Mouse (Mus musculus) neural tube, embryonic 13.5 days (tissue): ENCODE results near the gene Pfn1. TPM values are rescaled to one million over a fixed set of nuclear protein-coding genes. Genes with fewer than 3 reads are reported as not detected.

Experiments
- ATAC-seq: fragments of 200-750 bp; cut with Nextera tagmentation; 2 replicates; pipeline ENCODE4 v1.8.0; 2017; ENCODE audit warnings: low read depth, mild to moderate bottlenecking, moderate TSS enrichment, moderate library complexity
- H3K27ac ChIP-seq: fragments of 300-500 bp; sonication (generic); replicated peaks from 2 replicates; pipeline ENCODE4 v1.5.1; 2015; ENCODE audit warnings: moderate library complexity, mild to moderate bottlenecking, inconsistent platforms
- H3K27me3 ChIP-seq: fragments of 300-500 bp; sonication (generic); 2 replicates; pipeline ENCODE4 v1.6.1; 2015; ENCODE audit warnings: mild to moderate bottlenecking, inconsistent platforms
- H3K36me3 ChIP-seq: fragments of 300-500 bp; sonication (generic); 2 replicates; pipeline ENCODE4 v1.6.1; 2015; ENCODE audit warnings: mild to moderate bottlenecking, inconsistent platforms
- H3K4me1 ChIP-seq: fragments of 300-500 bp; sonication (generic); replicated peaks from 2 replicates; pipeline ENCODE4 v1.6.1; 2015; ENCODE audit warnings: inconsistent platforms
- H3K4me2 ChIP-seq: fragments of 300-500 bp; sonication (generic); 2 replicates; pipeline ENCODE4 v1.6.1; 2015; ENCODE audit warnings: inconsistent platforms, mild to moderate bottlenecking, moderate library complexity
- H3K4me3 ChIP-seq: fragments of 300-500 bp; sonication (generic); 2 replicates; pipeline ENCODE4 v1.5.1; 2015; ENCODE audit warnings: mild to moderate bottlenecking, inconsistent platforms
- H3K9ac ChIP-seq: fragments of 300-500 bp; sonication (generic); 2 replicates; pipeline ENCODE4 v1.6.1; 2015; ENCODE audit warnings: moderate library complexity, mild to moderate bottlenecking, inconsistent platforms
- H3K9me3 ChIP-seq: fragments of 300-500 bp; sonication (generic); 2 replicates; pipeline ENCODE4 v1.6.1; 2016; ENCODE audit warnings: inconsistent platforms
- WGBS: fragments of 180-500 bp; shearing (Covaris S2); methylation state at CpG from one replicate; pipeline ENCODE4 v1.1.7; 2015; 5-methylcytosine and 5-hydroxymethylcytosine counted together
- polyA plus RNA-seq: library from polyadenylated mRNA; unstranded; fragments of >200 nt; fragmentation: Nextera tagmentation; extraction: Ambion mirVana; gene quantifications from 2 replicates; pipeline ENCODE4 v1.2.1, GENCODE M21; 2015

Gene Pfn1
- polyA plus RNA-seq = 970 and 979 TPM in 2 replicates

- under 1% methylated on average over 56 of the region's 61 CpGs for WGBS
- H3K36me3 ChIP-seq = peaks cover 35% of the 10 kb centered on the region
- peak within 1 kb of the TSS; percentile 100 for H3K4me3 ChIP-seq
- ATAC-seq = peak; percentile 64
- H3K4me1 ChIP-seq = peaks cover 54% of the 10 kb centered on the region
- peak within 1 kb of the TSS; percentile 98 for H3K9ac ChIP-seq
- H3K4me2 ChIP-seq = peak within 1 kb of the TSS; percentile 92
- peak within 1 kb of the TSS; percentile 98 for H3K27ac ChIP-seq
- no peaks in the 10 kb centered on the region for H3K9me3 ChIP-seq
- no peaks in the 10 kb centered on the region for H3K27me3 ChIP-seq
These were observed at the start of gene Pfn1 for GRCm38 (mm10) chr11:70654198-70654922. Gene Pfn1 (minus strand): TSS chr11:70654644.

- WGBS = 81% methylated on average over 6 of the region's 6 CpGs
- Histone ChIP-seq H3K27me3 (no peaks in the 10 kb centered on the region), H3K9ac (peak overlapping the region; percentile 94), H3K9me3 (no peaks in the 10 kb centered on the region), H3K4me3 (no peak overlapping the region), H3K4me1 (peaks cover 28% of the 10 kb centered on the region), H3K4me2 (no peak overlapping the region), H3K36me3 (peaks cover 46% of the 10 kb centered on the region), H3K27ac (no peak overlapping the region)
- ATAC-seq = no peak
These were observed 48.3 kb upstream of the Pfn1 start for GRCm38 (mm10) chr11:70702781-70703180.

- peak overlapping the region; percentile 89 for H3K4me2 ChIP-seq
- no peaks in the 10 kb centered on the region for H3K27me3 ChIP-seq
These were observed 47.7 kb upstream of the Pfn1 start for GRCm38 (mm10) chr11:70701984-70702733.

GRCm38 (mm10) chr11:70701221-70701955, 46.9 kb upstream of the Pfn1 start:
- Histone ChIP-seq H3K36me3 (peaks cover 33% of the 10 kb centered on the region), H3K4me1 (peaks cover 28% of the 10 kb centered on the region), H3K9me3 (no peaks in the 10 kb centered on the region), H3K27ac (no peak overlapping the region), H3K4me2 (peak overlapping the region; percentile 89), H3K27me3 (no peaks in the 10 kb centered on the region), H3K4me3 (peak overlapping the region; percentile 89), H3K9ac (peak overlapping the region; percentile 94)
- WGBS = 11% methylated on average over 10 of the region's 10 CpGs
- ATAC-seq = no peak

More at GRCm38 (mm10) chr11:70701984-70702733, 47.7 kb upstream of the Pfn1 start:
- ATAC-seq = no peak
- WGBS = 86% methylated on average over 6 of the region's 6 CpGs
- H3K9ac ChIP-seq = peak overlapping the region; percentile 94
- peak overlapping the region; percentile 89 for H3K4me3 ChIP-seq
- H3K27ac ChIP-seq = no peak overlapping the region
- H3K4me1 ChIP-seq = peaks cover 28% of the 10 kb centered on the region
- H3K36me3 ChIP-seq = peaks cover 40% of the 10 kb centered on the region
- H3K9me3 ChIP-seq = no peaks in the 10 kb centered on the region

GRCm38 (mm10) chr11:70700613-70701012, 46.2 kb upstream of the Pfn1 start:
- H3K4me1 ChIP-seq = peaks cover 28% of the 10 kb centered on the region
- H3K27me3 ChIP-seq = no peaks in the 10 kb centered on the region
- H3K27ac ChIP-seq = peak overlapping the region; percentile 93
- WGBS = under 1% methylated on average over 33 of the region's 34 CpGs
- ATAC-seq = peak; percentile 28
- H3K9me3 ChIP-seq = no peaks in the 10 kb centered on the region
- H3K4me2 ChIP-seq = peak overlapping the region; percentile 89
- H3K4me3 ChIP-seq = peak overlapping the region; percentile 89
- H3K9ac ChIP-seq = peak overlapping the region; percentile 94
- peaks cover 25% of the 10 kb centered on the region for H3K36me3 ChIP-seq

- Histone ChIP-seq H3K36me3 (peaks cover 18% of the 10 kb centered on the region), H3K9ac (peak within 1 kb of the TSS; percentile 94), H3K27me3 (no peaks in the 10 kb centered on the region), H3K27ac (peak within 1 kb of the TSS; percentile 93), H3K9me3 (no peaks in the 10 kb centered on the region), H3K4me1 (peaks cover 28% of the 10 kb centered on the region), H3K4me2 (peak within 1 kb of the TSS; percentile 89), H3K4me3 (peak within 1 kb of the TSS; percentile 89)
- WGBS = 1% methylated on average over 67 of the region's 69 CpGs
- peak; percentile 97 for ATAC-seq
These were observed 45.5 kb upstream of the Pfn1 start, which contains the start of the genes Inca1 and Kif1c for GRCm38 (mm10) chr11:70699722-70700556. Gene Inca1 (minus strand): TSS chr11:70700155. Gene Kif1c (plus strand): TSS chr11:70700548.

- H3K9ac ChIP-seq = no peak overlapping the region
- ATAC-seq = no peak
- no peak overlapping the region for H3K4me2 ChIP-seq
- H3K9me3 ChIP-seq = no peaks in the 10 kb centered on the region
- H3K4me3 ChIP-seq = peak overlapping the region; percentile 89; the same call in 1 of the 2 replicates
- 72% methylated on average over 2 of the region's 2 CpGs for WGBS
- no peak overlapping the region for H3K27ac ChIP-seq
- H3K27me3 ChIP-seq = no peaks in the 10 kb centered on the region
- H3K36me3 ChIP-seq = peaks cover 9% of the 10 kb centered on the region
- H3K4me1 ChIP-seq = peaks cover 28% of the 10 kb centered on the region
These were observed 44.6 kb upstream of the Pfn1 start for GRCm38 (mm10) chr11:70699051-70699450.

GRCm38 (mm10) chr11:70697376-70697775, 42.9 kb upstream of the Pfn1 start:
- WGBS = 81% methylated on average over 3 of the region's 3 CpGs
- Histone ChIP-seq H3K9me3 (no peaks in the 10 kb centered on the region), H3K27ac (no peak overlapping the region), H3K4me1 (peaks cover 21% of the 10 kb centered on the region), H3K4me2 (no peak overlapping the region), H3K27me3 (no peaks in the 10 kb centered on the region), H3K36me3 (no peaks in the 10 kb centered on the region), H3K4me3 (no peak overlapping the region), H3K9ac (no peak overlapping the region)
- no peak for ATAC-seq

- Histone ChIP-seq H3K27me3 (no peaks in the 10 kb centered on the region), H3K27ac (no peak overlapping the region), H3K9ac (no peak overlapping the region), H3K4me2 (no peak overlapping the region), H3K4me3 (no peak overlapping the region), H3K36me3 (no peaks in the 10 kb centered on the region), H3K9me3 (no peaks in the 10 kb centered on the region), H3K4me1 (peaks cover 5% of the 10 kb centered on the region)
- WGBS = 70% methylated on average over 3 of the region's 3 CpGs
- no peak for ATAC-seq
These were observed 39.1 kb upstream of the Pfn1 start for GRCm38 (mm10) chr11:70693504-70693903.

GRCm38 (mm10) chr11:70689578-70689977, 35.1 kb upstream of the Pfn1 start:
- no peak for ATAC-seq
- Histone ChIP-seq H3K36me3 (peaks cover 16% of the 10 kb centered on the region), H3K27me3 (no peaks in the 10 kb centered on the region), H3K4me1 (peaks cover 27% of the 10 kb centered on the region), H3K4me2 (no peak overlapping the region), H3K4me3 (no peak overlapping the region), H3K9me3 (no peaks in the 10 kb centered on the region), H3K9ac (no peak overlapping the region), H3K27ac (no peak overlapping the region)
- 60% methylated on average over 4 of the region's 4 CpGs for WGBS

- Histone ChIP-seq H3K4me2 (peak overlapping the region; percentile 72), H3K27me3 (no peaks in the 10 kb centered on the region), H3K4me3 (peak overlapping the region; percentile 85), H3K9ac (peak overlapping the region; percentile 90), H3K9me3 (no peaks in the 10 kb centered on the region), H3K36me3 (peaks cover 28% of the 10 kb centered on the region), H3K4me1 (peaks cover 27% of the 10 kb centered on the region), H3K27ac (peak overlapping the region; percentile 83)
- no peak for ATAC-seq
- 7% methylated on average over 8 of the region's 8 CpGs for WGBS
These were observed 33.9 kb upstream of the Pfn1 start for GRCm38 (mm10) chr11:70688372-70688771.
